Mouse (Mus musculus): ENCODE results near the gene Erc2. TPM values are rescaled to one million over a fixed set of nuclear protein-coding genes. Genes with fewer than 3 reads are reported as not detected.

Erc2 gene
- total and polyA plus RNA-seq, 2 experiments from 2014 or later = 0.11 to 1.7 TPM

DNA sequence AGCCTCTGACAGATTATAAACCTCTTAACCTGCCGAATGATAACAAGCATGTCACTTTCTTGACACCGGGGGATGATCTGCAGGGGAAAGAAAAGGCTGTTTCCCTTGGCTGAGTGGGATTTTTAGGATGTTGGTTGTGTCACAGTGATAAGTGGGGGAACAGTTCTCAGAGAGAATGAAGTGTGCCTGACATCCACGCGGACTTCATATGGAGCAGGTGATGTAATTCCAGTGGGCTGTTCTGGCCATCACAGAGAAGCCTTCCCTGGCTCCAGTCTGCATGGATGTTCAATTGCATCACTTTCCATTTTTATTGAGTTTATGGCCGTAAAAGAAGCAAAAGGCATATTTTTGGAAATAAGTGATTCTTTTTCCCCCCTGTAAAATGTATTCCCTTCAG lies 279.5 kb downstream of the Erc2 start:
- TF ChIP-seq EP300 (IDR thresholded peaks at IDR 0.05; ENCODE audit: low read depth) (no peak), CTCF (IDR thresholded peaks at IDR 0.05; ENCODE audit: low read depth) (no peak)
- Histone ChIP-seq H3K4me1 (ENCODE audit: control insufficient read depth, insufficient read depth) (0 out of 2 replicates have a peak, but pooled peaks cover 7% of the 10 kb centered on the region), H3K9ac (replicated peaks; ENCODE audit: low read depth, low read length) (no peak overlapping the region), H3K27me3 (ENCODE audit: control insufficient read depth, insufficient read depth, low read length) (no peaks in the 10 kb centered on the region), H3K4me2 (ENCODE audit: low read depth, low read length) (no peak overlapping the region), H3K36me3 (replicated peaks; ENCODE audit: control insufficient read depth, insufficient read depth, low read length) (no peaks in the 10 kb centered on the region), H3K9me3 (replicated peaks; ENCODE audit: control insufficient read depth, low read length) (no peaks in the 10 kb centered on the region), H3K27ac (ENCODE audit: low read depth) (no peak overlapping the region), H3K4me3 (ENCODE audit: low read depth, low read length) (no peak overlapping the region)
- ATAC-seq (ENCODE audit: insufficient read depth, low read depth) (peak; percentile 66; the same call in 1 of the 2 replicates), DNase-seq (ENCODE audit: low spot score) (peak; percentile 15)
- 22% methylated on average over 5 of the region's 5 CpGs for WGBS

GRCm38 (mm10) chr14:27921656-27922373 lies 299.6 kb downstream of the Erc2 start:
- WGBS = 76% methylated on average over 5 of the region's 5 CpGs
- no peaks in the 10 kb centered on the region for H3K4me1 ChIP-seq (ENCODE audit: control insufficient read depth, insufficient read depth)
- no peaks in the 10 kb centered on the region for H3K9me3 ChIP-seq (replicated peaks; ENCODE audit: control insufficient read depth, low read length)
- no peak overlapping the region for H3K27ac ChIP-seq (ENCODE audit: low read depth)
- no peak overlapping the region for H3K4me2 ChIP-seq (ENCODE audit: low read depth, low read length)
- H3K27me3 ChIP-seq (ENCODE audit: control insufficient read depth, insufficient read depth, low read length) = no peaks in the 10 kb centered on the region
- no peak for ATAC-seq (ENCODE audit: insufficient read depth, low read depth)
- no peak overlapping the region for H3K9ac ChIP-seq (replicated peaks; ENCODE audit: low read depth, low read length)
- no peak overlapping the region for H3K4me3 ChIP-seq (ENCODE audit: low read depth, low read length)
- DNase-seq (ENCODE audit: low spot score) = no peak
- TF ChIP-seq EP300 (IDR thresholded peaks at IDR 0.05; ENCODE audit: low read depth) (no peak), CTCF (IDR thresholded peaks at IDR 0.05; ENCODE audit: low read depth) (no peak)
- H3K36me3 ChIP-seq (replicated peaks; ENCODE audit: control insufficient read depth, insufficient read depth, low read length) = no peaks in the 10 kb centered on the region

GRCm38 (mm10) chr14:27927369-27927768 lies 305.1 kb downstream of the Erc2 start:
- H3K27ac ChIP-seq (ENCODE audit: low read depth) = no peak overlapping the region
- WGBS = 88% methylated on average over 3 of the region's 3 CpGs
- ATAC-seq (ENCODE audit: insufficient read depth, low read depth) = no peak
- H3K9ac ChIP-seq (replicated peaks; ENCODE audit: low read depth, low read length) = no peak overlapping the region
- H3K9me3 ChIP-seq (replicated peaks; ENCODE audit: control insufficient read depth, low read length) = no peaks in the 10 kb centered on the region
- no peak overlapping the region for H3K4me2 ChIP-seq (ENCODE audit: low read depth, low read length)
- no peak for TF ChIP-seq CTCF (IDR thresholded peaks at IDR 0.05; ENCODE audit: low read depth)
- no peaks in the 10 kb centered on the region for H3K36me3 ChIP-seq (replicated peaks; ENCODE audit: control insufficient read depth, insufficient read depth, low read length)
- H3K4me1 ChIP-seq (ENCODE audit: control insufficient read depth, insufficient read depth) = no peaks in the 10 kb centered on the region
- no peaks in the 10 kb centered on the region for H3K27me3 ChIP-seq (ENCODE audit: control insufficient read depth, insufficient read depth, low read length)
- DNase-seq (ENCODE audit: low spot score) = no peak
- no peak overlapping the region for H3K4me3 ChIP-seq (ENCODE audit: low read depth, low read length)

- H3K27ac ChIP-seq (ENCODE audit: low read depth) = no peak overlapping the region
- H3K9me3 ChIP-seq (replicated peaks; ENCODE audit: control insufficient read depth, low read length) = no peaks in the 10 kb centered on the region
- no peaks in the 10 kb centered on the region for H3K4me1 ChIP-seq (ENCODE audit: control insufficient read depth, insufficient read depth)
- H3K9ac ChIP-seq (replicated peaks; ENCODE audit: low read depth, low read length) = no peak overlapping the region
- H3K36me3 ChIP-seq (replicated peaks; ENCODE audit: control insufficient read depth, insufficient read depth, low read length) = no peaks in the 10 kb centered on the region
- H3K4me3 ChIP-seq (ENCODE audit: low read depth, low read length) = no peak overlapping the region
- ATAC-seq (ENCODE audit: insufficient read depth, low read depth) (no peak), DNase-seq (ENCODE audit: low spot score) (no peak)
- no peaks in the 10 kb centered on the region for H3K27me3 ChIP-seq (ENCODE audit: control insufficient read depth, insufficient read depth, low read length)
- 61% methylated on average over 1 of the region's 1 CpGs for WGBS
- H3K4me2 ChIP-seq (ENCODE audit: low read depth, low read length) = no peak overlapping the region
- no peak for TF ChIP-seq CTCF (IDR thresholded peaks at IDR 0.05; ENCODE audit: low read depth)
- no peak for TF ChIP-seq EP300 (IDR thresholded peaks at IDR 0.05; ENCODE audit: low read depth)
These were observed 311.3 kb downstream of the Erc2 start for GRCm38 (mm10) chr14:27933533-27933932.

DNA sequence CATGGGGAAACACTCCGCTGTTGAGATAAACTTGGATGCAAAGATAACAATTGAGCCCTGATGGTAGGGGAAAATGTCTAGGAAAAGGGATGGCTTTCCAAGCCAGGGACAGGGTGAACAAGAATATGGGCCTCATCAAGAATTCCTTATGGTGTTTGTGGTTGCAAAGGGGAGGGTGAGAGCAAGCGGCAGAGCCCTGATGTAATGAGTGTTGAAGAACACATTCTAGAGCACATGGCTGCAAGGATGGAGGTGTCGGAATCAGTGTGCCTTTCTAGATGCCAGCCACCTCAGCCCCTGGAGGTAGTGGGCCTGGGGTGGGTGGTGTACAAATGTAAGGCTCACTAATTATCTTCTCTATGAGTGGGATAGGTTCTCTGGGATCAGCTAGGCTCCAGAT lies 313.5 kb downstream of the Erc2 start:
- no peak overlapping the region for H3K27ac ChIP-seq (ENCODE audit: low read depth)
- no peak for ATAC-seq (ENCODE audit: insufficient read depth, low read depth)
- 89% methylated on average over 3 of the region's 3 CpGs for WGBS

DNA sequence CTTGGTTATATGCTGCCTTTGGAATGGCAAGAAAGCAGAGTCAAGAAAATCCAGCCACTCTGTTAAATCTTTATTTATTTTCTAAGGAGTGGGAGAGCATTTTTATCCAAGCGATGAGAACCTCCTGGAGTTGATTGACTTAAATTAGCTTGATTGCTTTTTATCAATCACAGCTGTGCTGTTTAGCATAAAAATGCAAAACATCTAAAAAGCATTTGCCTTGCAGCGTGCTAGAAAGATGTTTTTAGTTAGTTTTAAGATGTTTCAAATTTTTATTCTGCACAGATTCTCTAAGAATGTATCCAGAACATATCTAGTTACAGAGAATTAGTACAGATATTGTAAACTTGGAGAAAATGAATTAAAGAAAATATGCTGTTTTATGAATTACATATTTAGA lies 315.7 kb downstream of the Erc2 start:
- no peak for DNase-seq (ENCODE audit: low spot score)

More for the DNA sequence above, 313.5 kb downstream of the Erc2 start:
- no peaks in the 10 kb centered on the region for H3K36me3 ChIP-seq (replicated peaks; ENCODE audit: control insufficient read depth, insufficient read depth, low read length)
- H3K4me2 ChIP-seq (ENCODE audit: low read depth, low read length) = no peak overlapping the region
- TF ChIP-seq CTCF (IDR thresholded peaks at IDR 0.05; ENCODE audit: low read depth) (no peak), EP300 (IDR thresholded peaks at IDR 0.05; ENCODE audit: low read depth) (no peak)
- no peaks in the 10 kb centered on the region for H3K4me1 ChIP-seq (ENCODE audit: control insufficient read depth, insufficient read depth)
- H3K4me3 ChIP-seq (ENCODE audit: low read depth, low read length) = no peak overlapping the region
- no peak overlapping the region for H3K9ac ChIP-seq (replicated peaks; ENCODE audit: low read depth, low read length)
- H3K27me3 ChIP-seq (ENCODE audit: control insufficient read depth, insufficient read depth, low read length) = no peaks in the 10 kb centered on the region
- DNase-seq (ENCODE audit: low spot score) = no peak
- H3K9me3 ChIP-seq (replicated peaks; ENCODE audit: control insufficient read depth, low read length) = no peaks in the 10 kb centered on the region

More for the DNA sequence above, 315.7 kb downstream of the Erc2 start:
- no peaks in the 10 kb centered on the region for H3K9me3 ChIP-seq (replicated peaks; ENCODE audit: control insufficient read depth, low read length)
- H3K27ac ChIP-seq (ENCODE audit: low read depth) = no peak overlapping the region
- 75% methylated on average over 2 of the region's 2 CpGs for WGBS
- H3K27me3 ChIP-seq (ENCODE audit: control insufficient read depth, insufficient read depth, low read length) = no peaks in the 10 kb centered on the region
- no peak for ATAC-seq (ENCODE audit: insufficient read depth, low read depth)
- H3K9ac ChIP-seq (replicated peaks; ENCODE audit: low read depth, low read length) = no peak overlapping the region
- H3K4me2 ChIP-seq (ENCODE audit: low read depth, low read length) = no peak overlapping the region
- no peaks in the 10 kb centered on the region for H3K36me3 ChIP-seq (replicated peaks; ENCODE audit: control insufficient read depth, insufficient read depth, low read length)
- no peak for TF ChIP-seq CTCF (IDR thresholded peaks at IDR 0.05; ENCODE audit: low read depth)
- TF ChIP-seq EP300 (IDR thresholded peaks at IDR 0.05; ENCODE audit: low read depth) = no peak
- no peaks in the 10 kb centered on the region for H3K4me1 ChIP-seq (ENCODE audit: control insufficient read depth, insufficient read depth)
- no peak overlapping the region for H3K4me3 ChIP-seq (ENCODE audit: low read depth, low read length)
